Mouse (Mus musculus): ENCODE measurements around the gene Yy1.

The Yy1 gene

GRCm38 (mm10) chr12:108852822-108853221, 60.0 kb downstream of the Yy1 start:
- intact Hi-C loops (cut with DNase I) = no loop called here

GRCm38 (mm10) chr12:108855081-108855480, 62.3 kb downstream of the Yy1 start:
- intact Hi-C loops (cut with DNase I) = no loop called here

GRCm38 (mm10) chr12:108856186-108856585, 63.4 kb downstream of the Yy1 start:
- intact Hi-C loops (cut with DNase I) = no loop called here

- intact Hi-C loops (cut with DNase I) = no loop called here
Observed at GRCm38 (mm10) chr12:108857109-108857508, 64.3 kb downstream of the Yy1 start.

- intact Hi-C loops (cut with DNase I) = no loop called here
Observed at GRCm38 (mm10) chr12:108857589-108858184, 64.9 kb downstream of the Yy1 start.

- intact Hi-C loops (cut with DNase I) = no loop called here
Observed at GRCm38 (mm10) chr12:108858486-108858885, 65.7 kb downstream of the Yy1 start.

GRCm38 (mm10) chr12:108865007-108865494, 72.3 kb downstream of the Yy1 start:
- intact Hi-C loops (cut with DNase I) = no loop called here

- intact Hi-C loops (cut with DNase I) = no loop called here
Observed at GRCm38 (mm10) chr12:108869575-108869974, 76.8 kb downstream of the Yy1 start.

Small RNAs within 50 kb of the gene (microRNA-seq; reads per million reads assigned to microRNA genes)
- 19.2 to 55.5 reads per million in 2 experiments for gene Mir345

Measured in adrenal gland (tissue).